Mouse (Mus musculus) CH12.LX (cell line): ENCODE measurements around the gene Txlnb. TPM values are rescaled to one million over a fixed set of nuclear protein-coding genes. Genes with fewer than 3 reads are reported as not detected.
A peak's percentile ranks its signal among the peaks of the same experiment; 100 is the strongest.

Experiments
- DNase-seq: peaks from one replicate; pipeline ENCODE4 v3.0.0-alpha.2; 2013; ENCODE audit errors: extremely low read depth
- H3K27ac ChIP-seq: 2 replicates; pipeline ENCODE4 v1.5.1; 2012; ENCODE audit warnings: low read depth, mild to moderate bottlenecking, control low read depth, moderate library complexity; ENCODE audit not compliant: insufficient read depth
- H3K27me3 ChIP-seq: replicated peaks from 2 replicates; pipeline ENCODE3; 2012; ENCODE audit warnings: inconsistent platforms
- H3K36me3 ChIP-seq, 2 experiments: replicated peaks in 1 of 2; 2 replicates each; pipeline versions ENCODE3 to v1.6.1; 2012; ENCODE audit warnings: inconsistent platforms in 1 of 2, low read length in 1 of 2, mild to moderate bottlenecking in 1 of 2, mixed read lengths in 1 of 2, moderate library complexity in 1 of 2; ENCODE audit not compliant: control insufficient read depth in 1 of 2, insufficient read depth in 1 of 2
- H3K4me1 ChIP-seq, 2 experiments: 2 replicates each; pipeline ENCODE4 v1.6.1; 2012; ENCODE audit warnings: inconsistent platforms in 1 of 2, moderate library complexity in 1 of 2; ENCODE audit not compliant: insufficient read depth in 2 of 2, control insufficient read depth in 1 of 2
- H3K4me2 ChIP-seq: 2 replicates; pipeline ENCODE4 v1.6.1; 2012; ENCODE audit warnings: low read depth, mild to moderate bottlenecking, control low read depth; ENCODE audit not compliant: poor library complexity, insufficient read depth, severe bottlenecking
- H3K4me3 ChIP-seq, 3 experiments: fragments of 150-350 bp in 1 of 3; sonication (generic) in 1 of 3; replicated peaks in 1 of 3; 2 replicates each; pipeline versions ENCODE3 to v1.5.1; 2011 to 2012; ENCODE audit warnings: low read depth in 2 of 3, low read length in 2 of 3, mild to moderate bottlenecking in 2 of 3, moderate library complexity in 2 of 3, control low read depth in 1 of 3, improper control_type of control experiment in 1 of 3, inconsistent platforms in 1 of 3, mixed read lengths in 1 of 3; ENCODE audit not compliant: poor library complexity in 1 of 3
- H3K79me2 ChIP-seq: replicated peaks from 2 replicates; pipeline ENCODE4 v1.6.1; 2012; ENCODE audit warnings: mild to moderate bottlenecking, moderate library complexity; ENCODE audit not compliant: control insufficient read depth, poor library complexity, insufficient read depth, severe bottlenecking; ENCODE audit errors: extremely low read depth
- H3K9ac ChIP-seq: 2 replicates; pipeline ENCODE4 v1.6.1; 2012; ENCODE audit warnings: low read depth, mild to moderate bottlenecking, control low read depth, moderate library complexity; ENCODE audit not compliant: insufficient read depth
- H3K9me3 ChIP-seq: replicated peaks from 2 replicates; pipeline ENCODE3; 2012; ENCODE audit warnings: low read length, inconsistent platforms, mixed read lengths
- ELF1 ChIP-seq: IDR thresholded peaks from 2 replicates; pipeline ENCODE4 v1.6.1; 2014; ENCODE audit warnings: low read depth, mild to moderate bottlenecking, inconsistent platforms, low read length, improper control_type of control experiment
- EP300 ChIP-seq: IDR thresholded peaks from 2 replicates; pipeline ENCODE4 v1.6.1; 2011; ENCODE audit warnings: low read length, improper control_type of control experiment
- ETS1 ChIP-seq: conservative IDR thresholded peaks from 2 replicates; pipeline ENCODE4 v1.6.1; 2012; ENCODE audit warnings: low read depth, mild to moderate bottlenecking, inconsistent platforms, low read length, improper control_type of control experiment, moderate library complexity
- IRF4 ChIP-seq: IDR thresholded peaks from 2 replicates; pipeline ENCODE4 v1.6.1; 2014; ENCODE audit warnings: low read depth, mild to moderate bottlenecking, inconsistent platforms, low read length, improper control_type of control experiment
- JUND ChIP-seq: conservative IDR thresholded peaks from 2 replicates; pipeline ENCODE4 v1.6.1; 2011; ENCODE audit warnings: low read depth, low read length, improper control_type of control experiment
- KAT2A ChIP-seq: IDR thresholded peaks from 2 replicates; pipeline ENCODE4 v1.6.1; 2012; ENCODE audit warnings: low read length, improper control_type of control experiment, inconsistent platforms; ENCODE audit not compliant: insufficient replicate concordance
- MEF2A ChIP-seq: IDR thresholded peaks from 2 replicates; pipeline ENCODE4 v1.6.1; 2014; ENCODE audit warnings: low read depth, mild to moderate bottlenecking, inconsistent platforms, low read length, improper control_type of control experiment, borderline replicate concordance
- TCF12 ChIP-seq: IDR thresholded peaks from 2 replicates; pipeline ENCODE4 v1.6.1; 2014; ENCODE audit warnings: low read depth, mild to moderate bottlenecking, inconsistent platforms, low read length, improper control_type of control experiment
- ZC3H11A ChIP-seq: IDR thresholded peaks from 2 replicates; pipeline ENCODE4 v1.6.1; 2012; ENCODE audit warnings: low read depth, mild to moderate bottlenecking, inconsistent platforms, low read length, improper control_type of control experiment
- ZNF384 ChIP-seq: IDR thresholded peaks from 2 replicates; pipeline ENCODE4 v1.6.1; 2012; ENCODE audit warnings: low read depth, low read length, improper control_type of control experiment, inconsistent platforms
- dilution Hi-C: fragments of 300-500 bp; cut with MboI; formaldehyde crosslinking; loops from 2 replicates; pipeline ENCODE4 v1.14.3; 2020; ENCODE audit warnings: low sequenced_read_pairs; ENCODE audit not compliant: extremely low pct_unique_long_range_greater_than_20kb, extremely low pct_ligation_motif_present
- in situ Hi-C: fragments of 300-500 bp; cut with MboI; formaldehyde crosslinking; loops from 3 replicates; pipeline ENCODE4 v1.14.3; 2019; ENCODE audit warnings: low sequenced_read_pairs, low pct_ligation_motif_present, low pct_unique_long_range_greater_than_20kb, mixed read lengths
- polyA plus RNA-seq: library from polyadenylated mRNA; unstranded; fragments of >175 nt; gene quantifications from 2 replicates; pipeline ENCODE4 v1.2.1, GENCODE M21; 2012; ENCODE audit warnings: low read depth; ENCODE audit not compliant: insufficient read length
- total RNA-seq, 2 experiments: library from RNA; depleted of rRNA; stranded (reverse); fragments of 300-350 nt in 1 of 2; fragments of >200 nt in 1 of 2; gene quantifications; 2 replicates each; pipeline ENCODE4 v1.2.3; 2012 to 2014

Gene Txlnb
- total and polyA plus RNA-seq, 3 experiments: 2.0 to 5.1 (median 4.9) TPM

GRCm38 (mm10) chr10:17844781-17845537 is 48.9 kb downstream of the Txlnb start:
- dilution Hi-C loops (no loop called here), in situ Hi-C loops (no loop called here)
- H3K79me2 ChIP-seq: no peaks in the 10 kb centered on the region

GRCm38 (mm10) chr10:17857647-17858261 is 61.7 kb downstream of the Txlnb start:
- no peaks in the 10 kb centered on the region for H3K9me3 ChIP-seq
- no peak overlapping the region for H3K4me3 ChIP-seq
- H3K79me2 ChIP-seq: no peaks in the 10 kb centered on the region
- TF ChIP-seq ETS1 (no peak), IRF4 (peak; percentile 53; the same call in 1 of the 2 replicates), EP300 (0 out of 2 replicates have a peak, but pooled peaks have one; percentile 46), MEF2A (peak; percentile 68; the same call in 1 of the 2 replicates), JUND (no peak)
- H3K4me2 ChIP-seq: 0 out of 2 replicates have a peak overlapping the region, but pooled peaks have one; percentile 10
- no peak overlapping the region for H3K9ac ChIP-seq
- H3K27me3 ChIP-seq: no peaks in the 10 kb centered on the region
- dilution Hi-C loops (no loop called here), in situ Hi-C loops (no loop called here)
- peak; percentile 17 for DNase-seq
- H3K27ac ChIP-seq: no peak overlapping the region
- no peaks in the 10 kb centered on the region for H3K36me3 ChIP-seq
- peaks cover 3 to 17% of the 10 kb centered on the region in 2 experiments; a peak in 2 of 4 replicates for H3K4me1 ChIP-seq

More at GRCm38 (mm10) chr10:17844781-17845537, 48.9 kb downstream of the Txlnb start:
- TF ChIP-seq ELF1 (no peak), TCF12 (no peak), KAT2A (no peak), ZNF384 (no peak), ZC3H11A (no peak)
- peaks cover 2 to 16% of the 10 kb centered on the region in 2 experiments for H3K36me3 ChIP-seq
- no peak overlapping the region for H3K4me2 ChIP-seq
- no peak overlapping the region for H3K9ac ChIP-seq
- no peaks in the 10 kb centered on the region for H3K4me1 ChIP-seq
- no peak for DNase-seq
- H3K27ac ChIP-seq: no peak overlapping the region
- H3K9me3 ChIP-seq: no peaks in the 10 kb centered on the region
- no peak overlapping the region for H3K4me3 ChIP-seq
- no peaks in the 10 kb centered on the region for H3K27me3 ChIP-seq
